Mouse (Mus musculus) spleen, postnatal 14 days (tissue): Measurements from ENCODE around the gene Ptrh1.

Experiments
- DNase-seq, 2 experiments: peaks; one replicate each; pipeline ENCODE4 v3.0.0; 2021 to 2022; ENCODE audit warnings: low spot score in 2 of 2

Ptrh1 gene

GRCm38 (mm10) chr2:32795748-32796418 lies 20.3 kb downstream of the Ptrh1 start:
- DNase-seq = no peak

GRCm38 (mm10) chr2:32798251-32798962 lies 22.8 kb downstream of the Ptrh1 start:
- DNase-seq = no peak

GRCm38 (mm10) chr2:32808816-32809566 lies 33.4 kb downstream of the Ptrh1 start:
- DNase-seq = no peak

- DNase-seq = no peak
Observed at GRCm38 (mm10) chr2:32811959-32812358, 36.4 kb downstream of the Ptrh1 start.

GRCm38 (mm10) chr2:32816497-32816896 lies 40.9 kb downstream of the Ptrh1 start:
- no peak for DNase-seq

GRCm38 (mm10) chr2:32816946-32817581 lies 41.5 kb downstream of the Ptrh1 start:
- DNase-seq = no peak

GRCm38 (mm10) chr2:32817589-32817988 lies 42.0 kb downstream of the Ptrh1 start:
- DNase-seq = no peak

GRCm38 (mm10) chr2:32818208-32818607 lies 42.6 kb downstream of the Ptrh1 start:
- DNase-seq = no peak

GRCm38 (mm10) chr2:32821041-32821802 lies 45.6 kb downstream of the Ptrh1 start:
- peak in 1 of 2 experiments; percentile 48 for DNase-seq

GRCm38 (mm10) chr2:32822643-32823042 lies 47.1 kb downstream of the Ptrh1 start:
- DNase-seq = no peak

GRCm38 (mm10) chr2:32823153-32823552 lies 47.6 kb downstream of the Ptrh1 start:
- DNase-seq = no peak

- DNase-seq = peak in 1 of 2 experiments; percentile 13
Observed at GRCm38 (mm10) chr2:32823579-32824154, 48.1 kb downstream of the Ptrh1 start.

GRCm38 (mm10) chr2:32824181-32824580 lies 48.6 kb downstream of the Ptrh1 start:
- DNase-seq = no peak

GRCm38 (mm10) chr2:32824778-32825177 lies 49.2 kb downstream of the Ptrh1 start:
- DNase-seq = no peak

- DNase-seq = no peak
Observed at GRCm38 (mm10) chr2:32825796-32826195, 50.2 kb downstream of the Ptrh1 start.
